In genomic region chr1:71881191-71881590, GRCm38 (mm10) we compare ENCODE assay signal across 27 mouse cellular contexts.
DNase-seq lines count a peak whose midpoint lies in the region; ATAC-seq and TF ChIP-seq lines count a peak whose summit lies in the region.
"Had no signal": no experiment of that assay in that cellular context is flagged by ENCODE, and none has a peak within 500 bp of the region (broad histone marks: within the 10 kb centered on the region; RNA-seq: fewer than 3 reads in every experiment).

No protein-coding gene starts in this region.

- no peaks in the 10 kb centered on the region for H3K79me2 ChIP-seq in myocyte (ENCODE audit: control insufficient read depth, insufficient read depth)

- TF ChIP-seq POLR2A in brain, embryonic 14.5 days (IDR thresholded peaks at IDR 0.05; ENCODE audit: borderline replicate concordance, extremely low read depth, insufficient read depth, insufficient read length, poor library complexity, severe bottlenecking), result no peak
- no peak for TF ChIP-seq POLR2A in myocyte (IDR thresholded peaks at IDR 0.05; ENCODE audit: insufficient read length, low read depth)

- no peak for TF ChIP-seq CTCF in brain, embryonic 14.5 days (IDR thresholded peaks at IDR 0.05; ENCODE audit: borderline replicate concordance, extremely low read depth, insufficient read depth, insufficient read length)

- H3K4me3 ChIP-seq in forebrain, embryonic 14.5 days (ENCODE audit: low read depth, low read length), result no peak overlapping the region
- H3K4me3 ChIP-seq in forebrain, embryonic 11.5 days (ENCODE audit: low read depth, low read length), result no peak overlapping the region
- H3K4me3 ChIP-seq in lung, embryonic 16.5 days (ENCODE audit: low read length), result no peak overlapping the region
- no peak overlapping the region for H3K4me3 ChIP-seq in myocyte
- H3K4me3 ChIP-seq in neural tube, embryonic 15.5 days (replicated peaks), result no peak overlapping the region
- H3K4me3 ChIP-seq: heart, adult 2 months; heart, embryonic 13.5 days; liver, embryonic 15.5 days; megakaryocyte, embryonic 14.5 days; midbrain, embryonic 12.5 days; neural tube, embryonic 13.5 days; stomach, embryonic 15.5 days had no signal

- no peaks in the 10 kb centered on the region for H3K36me3 ChIP-seq in forebrain, embryonic 14.5 days (ENCODE audit: control insufficient read depth, insufficient read depth, low read length)
- no peaks in the 10 kb centered on the region for H3K36me3 ChIP-seq in forebrain, embryonic 11.5 days (ENCODE audit: control insufficient read depth, insufficient read depth, low read length)
- no peaks in the 10 kb centered on the region for H3K36me3 ChIP-seq in lung, embryonic 16.5 days (ENCODE audit: control insufficient read depth, insufficient read depth, low read length)
- H3K36me3 ChIP-seq in myocyte (ENCODE audit: control insufficient read depth, insufficient read depth), result no peaks in the 10 kb centered on the region
- H3K36me3 ChIP-seq in neural tube, embryonic 15.5 days, result no peaks in the 10 kb centered on the region
- H3K36me3 ChIP-seq: G1E; heart, embryonic 13.5 days; liver, embryonic 15.5 days; midbrain, embryonic 12.5 days; neural tube, embryonic 13.5 days; stomach, embryonic 15.5 days had no signal

- no peak overlapping the region for H3K4me2 ChIP-seq in forebrain, embryonic 14.5 days (ENCODE audit: low read length)
- H3K4me2 ChIP-seq in forebrain, embryonic 11.5 days (ENCODE audit: low read depth, low read length, severe bottlenecking), result no peak overlapping the region
- no peak overlapping the region for H3K4me2 ChIP-seq in lung, embryonic 16.5 days (ENCODE audit: low read depth, low read length)
- H3K4me2 ChIP-seq in myocyte (ENCODE audit: low read depth), result peak overlapping the region; percentile 51
- H3K4me2 ChIP-seq in neural tube, embryonic 15.5 days, result no peak overlapping the region
- H3K4me2 ChIP-seq: heart, embryonic 13.5 days; hindbrain, embryonic 14.5 days; liver, embryonic 15.5 days; midbrain, embryonic 12.5 days; neural tube, embryonic 13.5 days; stomach, embryonic 15.5 days had no signal

- DNase-seq in forebrain, embryonic 14.5 days (ENCODE audit: low spot score), result peak; percentile 50
- DNase-seq in forebrain, embryonic 11.5 days (ENCODE audit: low spot score), result no peak
- DNase-seq in lung, postnatal 4 days, result no peak
- DNase-seq in brain, embryonic 14.5 days (ENCODE audit: low read depth), result peak; percentile 78
- DNase-seq: adrenal gland, postnatal 25 days; cerebellum, adult 11 months; cerebellum, adult 9-10 months; cerebellum, postnatal 36 days; heart, adult 2 months; heart, postnatal 10 days; kidney, adult 9 months; kidney, postnatal 10 days; layer of hippocampus, adult 9-11 months; lung, postnatal 36 days; thymus, postnatal 36 days had no signal

- WGBS in forebrain, embryonic 14.5 days, result 71% methylated on average over 4 of the region's 4 CpGs
- 76% methylated on average over 4 of the region's 4 CpGs for whole genome bisulfite sequencing in forebrain, embryonic 11.5 days
- 55% methylated on average over 4 of the region's 4 CpGs for WGBS in lung, embryonic 16.5 days
- 84% methylated on average over 4 of the region's 4 CpGs for WGBS in neural tube, embryonic 15.5 days

- H3K4me1 ChIP-seq in forebrain, embryonic 14.5 days (ENCODE audit: control insufficient read depth, insufficient read depth, low read length), result no peaks in the 10 kb centered on the region
- no peaks in the 10 kb centered on the region for H3K4me1 ChIP-seq in forebrain, embryonic 11.5 days (replicated peaks; ENCODE audit: control insufficient read depth, insufficient read depth, low read length)
- peaks cover 3% of the 10 kb centered on the region; the same call in 1 of the 2 replicates for H3K4me1 ChIP-seq in lung, embryonic 16.5 days (replicated peaks; ENCODE audit: control insufficient read depth, insufficient read depth, low read length)
- 0 out of 2 replicates have a peak, but pooled peaks cover 5% of the 10 kb centered on the region for H3K4me1 ChIP-seq in neural tube, embryonic 15.5 days
- H3K4me1 ChIP-seq: liver, embryonic 15.5 days; megakaryocyte, embryonic 14.5 days had no signal

- no peaks in the 10 kb centered on the region for H3K9me3 ChIP-seq in forebrain, embryonic 14.5 days (replicated peaks; ENCODE audit: control insufficient read depth, low read length)
- H3K9me3 ChIP-seq in forebrain, embryonic 11.5 days (ENCODE audit: control insufficient read depth, low read length), result no peaks in the 10 kb centered on the region
- no peaks in the 10 kb centered on the region for H3K9me3 ChIP-seq in lung, embryonic 16.5 days (ENCODE audit: control insufficient read depth, low read length)
- no peaks in the 10 kb centered on the region for H3K9me3 ChIP-seq in neural tube, embryonic 15.5 days (replicated peaks)
- H3K9me3 ChIP-seq: G1E; heart, embryonic 13.5 days; liver, embryonic 15.5 days; midbrain, embryonic 12.5 days; neural tube, embryonic 13.5 days; stomach, embryonic 15.5 days had no signal

- no peaks in the 10 kb centered on the region for H3K27me3 ChIP-seq in forebrain, embryonic 14.5 days (replicated peaks; ENCODE audit: control insufficient read depth, insufficient read depth, low read length)
- no peaks in the 10 kb centered on the region for H3K27me3 ChIP-seq in forebrain, embryonic 11.5 days (ENCODE audit: control insufficient read depth, insufficient read depth, low read length)
- H3K27me3 ChIP-seq in lung, embryonic 16.5 days (ENCODE audit: control insufficient read depth, insufficient read depth, low read depth, low read length), result no peaks in the 10 kb centered on the region
- H3K27me3 ChIP-seq in myocyte (ENCODE audit: control insufficient read depth, insufficient read depth, insufficient read length), result no peaks in the 10 kb centered on the region
- no peaks in the 10 kb centered on the region for H3K27me3 ChIP-seq in neural tube, embryonic 15.5 days (replicated peaks)
- H3K27me3 ChIP-seq: heart, embryonic 13.5 days; liver, embryonic 15.5 days; megakaryocyte, embryonic 14.5 days; midbrain, embryonic 12.5 days; neural tube, embryonic 13.5 days; stomach, embryonic 15.5 days had no signal

- no peak overlapping the region for H3ac ChIP-seq in myocyte (ENCODE audit: control insufficient read depth, insufficient read length)

- ATAC-seq in forebrain, embryonic 14.5 days, result peak; percentile 55; the same call in 1 of the 2 replicates
- ATAC-seq in forebrain, embryonic 11.5 days (replicated peaks; ENCODE audit: low FRiP score), result no peak
- ATAC-seq in lung, embryonic 16.5 days (ENCODE audit: low read depth), result peak; percentile 89
- ATAC-seq in neural tube, embryonic 15.5 days (ENCODE audit: low FRiP score), result no peak
- ATAC-seq: intestine, postnatal 0 days had no signal

- H3K9ac ChIP-seq in forebrain, embryonic 14.5 days (ENCODE audit: low read length), result no peak overlapping the region
- H3K9ac ChIP-seq in forebrain, embryonic 11.5 days (ENCODE audit: low read length), result no peak overlapping the region
- no peak overlapping the region for H3K9ac ChIP-seq in lung, embryonic 16.5 days (ENCODE audit: low read length)
- no peak overlapping the region for H3K9ac ChIP-seq in neural tube, embryonic 15.5 days (replicated peaks)
- H3K9ac ChIP-seq: heart, embryonic 13.5 days; hindbrain, embryonic 14.5 days; liver, embryonic 15.5 days; midbrain, embryonic 12.5 days; neural tube, embryonic 13.5 days; stomach, embryonic 15.5 days had no signal

- H3K27ac ChIP-seq in forebrain, embryonic 14.5 days (ENCODE audit: low read depth, low read length), result no peak overlapping the region
- H3K27ac ChIP-seq in forebrain, embryonic 11.5 days (ENCODE audit: low read depth, low read length), result no peak overlapping the region
- peak overlapping the region; percentile 17 for H3K27ac ChIP-seq in lung, embryonic 16.5 days (ENCODE audit: low read length)
- no peak overlapping the region for H3K27ac ChIP-seq in neural tube, embryonic 15.5 days (replicated peaks)
- H3K27ac ChIP-seq: heart, adult 2 months; heart, embryonic 13.5 days; hindbrain, embryonic 14.5 days; liver, embryonic 15.5 days; midbrain, embryonic 12.5 days; neural tube, embryonic 13.5 days had no signal

TF ChIP-seq in myocyte, 11 proteins besides CTCF, POLR2A, EP300 and RAD21:
- TF ChIP-seq MYOG (IDR thresholded peaks at IDR 0.05; ENCODE audit: control insufficient read depth in 1 of 3, insufficient read depth in 1 of 3, insufficient read length in 2 of 3, low read depth in 2 of 3), result no peak
- TF ChIP-seq REST (IDR thresholded peaks at IDR 0.05; ENCODE audit: insufficient read depth, insufficient read length), result no peak
- TF ChIP-seq CEBPB (IDR thresholded peaks at IDR 0.05; ENCODE audit: insufficient read depth, poor library complexity, severe bottlenecking), result no peak
- TF ChIP-seq MAX (IDR thresholded peaks at IDR 0.05; ENCODE audit: low read depth), result no peak
- no peak for TF ChIP-seq TCF3 (IDR thresholded peaks at IDR 0.05; ENCODE audit: insufficient read length, low read depth)
- TF ChIP-seq POLR2AphosphoS2 (IDR thresholded peaks at IDR 0.05; ENCODE audit: insufficient read length, low read depth), result no peak
- no peak for TF ChIP-seq E2F4 (IDR thresholded peaks at IDR 0.05; ENCODE audit: insufficient read depth)
- no peak for TF ChIP-seq TCF12 (IDR thresholded peaks at IDR 0.05; ENCODE audit: insufficient read depth, poor library complexity, severe bottlenecking)
- no peak for TF ChIP-seq SRF (IDR thresholded peaks at IDR 0.05; ENCODE audit: control insufficient read depth, insufficient read length, low read depth)
- TF ChIP-seq USF1 (IDR thresholded peaks at IDR 0.05; ENCODE audit: low read depth), result no peak
- TF ChIP-seq MYOD1 (IDR thresholded peaks at IDR 0.05; ENCODE audit: control insufficient read depth in 1 of 3, insufficient read length in 2 of 3, low read depth in 2 of 3), result no peak

Comparison
In these comparisons a context has a peak if more than half of its experiments do, and no peak if none do; other contexts are left out.
1. ATAC-seq: peak in forebrain, embryonic 14.5 days (single experiment) and lung, embryonic 16.5 days (single experiment); none in forebrain, embryonic 11.5 days (single experiment) and neural tube, embryonic 15.5 days (single experiment).
2. DNase-seq: peak in forebrain, embryonic 14.5 days (single experiment) and brain, embryonic 14.5 days (single experiment); none in forebrain, embryonic 11.5 days (single experiment) and lung, postnatal 4 days (0 of 2).